Mouse (Mus musculus) bone marrow macrophage, adult 2 months (primary cell): ENCODE data around the gene Shc4. TPM values are rescaled to one million over a fixed set of nuclear protein-coding genes. Genes with fewer than 3 reads are reported as not detected.

ENCODE experiments used
- H3K27ac ChIP-seq: 2 replicates; pipeline ENCODE4 v1.5.1; 2012; ENCODE audit warnings: low read depth, low read length; ENCODE audit not compliant: insufficient read depth
- H3K4me1 ChIP-seq: 2 replicates; pipeline ENCODE4 v1.6.1; 2012; ENCODE audit warnings: low read length; ENCODE audit not compliant: control insufficient read depth, insufficient read depth
- H3K4me3 ChIP-seq: 2 replicates; pipeline ENCODE4 v1.5.1; 2012; ENCODE audit warnings: mild to moderate bottlenecking, low read length, moderate library complexity; ENCODE audit not compliant: insufficient read depth
- CTCF ChIP-seq: IDR thresholded peaks from 2 replicates; pipeline ENCODE4 v1.5.1; 2012; ENCODE audit warnings: low read depth, mild to moderate bottlenecking, low read length, moderate library complexity
- POLR2A ChIP-seq: IDR thresholded peaks from 2 replicates; pipeline ENCODE4 v1.6.1; 2012; ENCODE audit warnings: mild to moderate bottlenecking, low read depth, low read length, borderline replicate concordance
- polyA plus RNA-seq: library from polyadenylated mRNA; stranded (reverse); fragments of >200 nt; gene quantifications from 2 replicates; pipeline ENCODE4 v1.2.4, GENCODE M21; 2012; ENCODE audit not compliant: missing spikeins, insufficient read depth, insufficient read length

The Shc4 gene
- polyA plus RNA-seq, 1 experiment = 1.8 TPM

DNA sequence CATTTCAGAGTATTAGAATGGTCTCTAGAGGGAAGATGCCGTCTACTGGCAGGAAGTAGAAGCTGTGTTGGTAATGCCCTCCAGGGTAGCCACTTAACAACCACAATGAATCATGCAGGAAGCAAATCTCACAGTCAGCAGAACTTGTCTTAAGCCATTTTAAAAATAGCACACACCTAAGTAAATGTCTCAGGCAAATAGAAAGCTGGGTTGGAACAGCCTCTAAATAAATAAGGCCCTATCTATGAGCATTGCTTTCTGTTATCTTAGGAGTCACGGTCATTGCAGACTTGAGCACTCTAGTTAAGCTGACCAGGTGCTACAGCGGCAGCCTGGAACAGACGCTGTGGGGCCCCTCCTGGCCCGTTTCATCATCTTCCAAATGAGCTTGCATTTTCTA lies 56.8 kb downstream of the Shc4 start:
- H3K27ac ChIP-seq = peak overlapping the region; percentile 88
- H3K4me1 ChIP-seq = peaks cover 44% of the 10 kb centered on the region
- TF ChIP-seq POLR2A = no peak
- TF ChIP-seq CTCF = no peak
- H3K4me3 ChIP-seq = peak overlapping the region; percentile 16; the same call in 1 of the 2 replicates

DNA sequence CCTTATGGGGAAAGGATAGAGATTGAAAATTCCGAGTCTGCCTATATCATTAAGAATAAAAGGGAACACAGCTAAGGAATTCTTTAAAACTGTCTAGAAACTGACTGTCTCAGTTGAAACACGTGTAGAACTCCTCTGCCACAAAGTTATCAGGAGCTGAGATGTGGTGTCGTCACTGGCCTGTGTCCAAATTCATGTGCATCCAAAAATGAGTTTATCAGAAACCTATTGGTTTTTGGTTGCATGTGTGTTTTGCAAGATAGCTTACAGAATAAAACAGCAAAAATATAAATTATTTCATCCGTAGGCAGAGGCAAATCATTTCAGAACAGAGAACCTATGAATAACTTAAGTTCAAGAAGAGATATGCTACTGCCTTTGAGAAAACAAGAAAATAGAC lies 57.3 kb downstream of the Shc4 start:
- H3K27ac ChIP-seq = peak overlapping the region; percentile 53

DNA sequence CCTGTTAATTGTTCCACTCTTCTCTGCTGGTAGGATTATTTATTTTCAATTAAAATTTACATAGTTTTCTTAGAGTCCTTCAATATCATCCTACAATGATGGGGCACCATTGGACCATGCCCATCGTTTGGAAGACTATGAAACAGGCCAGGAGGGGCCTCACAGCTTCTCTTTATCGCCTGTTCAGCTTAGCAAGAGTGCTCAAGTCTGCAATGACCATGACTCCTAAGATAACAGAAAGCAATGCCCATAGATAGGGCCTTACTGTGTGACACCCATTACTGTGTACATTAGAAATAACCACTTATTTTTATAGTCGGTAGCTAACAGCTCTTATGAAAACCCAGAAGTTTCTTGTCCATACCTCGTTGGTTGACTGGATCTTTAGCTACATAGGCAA lies 58.0 kb downstream of the Shc4 start:
- H3K4me1 ChIP-seq = peaks cover 45% of the 10 kb centered on the region
- no peak overlapping the region for H3K27ac ChIP-seq
- TF ChIP-seq CTCF (no peak), POLR2A (no peak)
- no peak overlapping the region for H3K4me3 ChIP-seq

More for the DNA sequence above, 57.3 kb downstream of the Shc4 start:
- H3K4me1 ChIP-seq = peaks cover 43% of the 10 kb centered on the region
- TF ChIP-seq POLR2A = no peak
- no peak for TF ChIP-seq CTCF
- no peak overlapping the region for H3K4me3 ChIP-seq

DNA sequence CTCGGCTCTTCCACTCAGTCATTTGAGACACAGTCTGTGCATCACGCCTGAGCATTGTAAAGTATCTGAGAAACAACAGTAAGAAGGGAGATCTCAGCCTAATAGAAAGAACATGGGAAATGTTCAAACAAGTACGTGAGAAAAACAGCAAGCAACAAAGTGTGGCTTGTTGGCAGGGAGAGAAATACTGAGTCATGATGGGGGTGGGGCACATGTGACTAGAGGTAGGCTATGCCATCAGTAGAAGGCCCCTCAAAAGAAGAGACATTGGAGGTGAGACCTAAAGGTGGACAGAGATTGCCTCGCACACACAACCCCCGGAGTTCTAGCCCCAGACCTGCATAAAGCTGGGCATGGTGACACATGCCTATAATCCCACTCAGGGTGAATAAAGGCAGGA lies 58.7 kb downstream of the Shc4 start:
- peaks cover 40% of the 10 kb centered on the region for H3K4me1 ChIP-seq
- TF ChIP-seq CTCF = no peak
- H3K27ac ChIP-seq = no peak overlapping the region
- H3K4me3 ChIP-seq = no peak overlapping the region

DNA sequence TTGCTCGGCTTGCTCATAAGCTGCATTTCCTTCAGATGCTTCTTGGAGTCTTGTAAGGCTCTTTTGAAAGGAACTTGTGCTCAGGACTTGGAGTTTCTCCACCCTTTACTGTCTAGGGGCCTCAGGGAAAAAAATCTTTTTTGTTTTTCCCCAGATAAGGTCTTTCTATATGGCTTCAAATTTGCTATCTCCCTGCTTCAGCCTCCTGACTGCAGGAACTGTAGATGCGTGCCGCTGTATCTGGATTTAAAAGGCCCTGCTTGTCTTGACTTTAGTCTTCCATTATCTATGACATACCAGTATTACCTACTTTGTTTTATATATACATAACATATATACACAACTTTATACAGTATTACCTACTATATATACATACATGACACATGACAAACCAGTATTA lies 61.4 kb downstream of the Shc4 start:
- TF ChIP-seq POLR2A (no peak), CTCF (no peak)
- Histone ChIP-seq H3K4me1 (peaks cover 28% of the 10 kb centered on the region), H3K4me3 (no peak overlapping the region), H3K27ac (peak overlapping the region; percentile 2; the same call in 1 of the 2 replicates)

DNA sequence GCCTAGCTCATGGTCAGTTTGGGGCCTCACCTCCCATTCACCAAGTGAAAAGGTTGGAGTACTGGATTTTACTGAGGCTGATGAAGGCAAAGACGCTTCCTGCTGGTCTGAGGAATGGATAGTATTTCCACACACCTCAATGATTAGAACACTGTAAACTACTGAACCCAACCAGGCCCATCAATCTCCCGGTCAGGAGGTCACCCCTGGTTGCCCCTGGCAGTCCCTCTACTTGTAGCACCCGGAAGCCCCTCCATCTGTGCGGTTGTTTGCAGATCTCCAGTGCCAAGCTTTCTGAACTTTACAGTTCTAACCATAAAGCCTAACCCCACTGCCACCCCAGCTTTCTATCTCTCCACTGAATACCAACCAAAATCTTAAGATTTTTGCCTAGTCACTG lies 62.8 kb downstream of the Shc4 start:
- TF ChIP-seq CTCF (no peak), POLR2A (no peak)
- H3K4me1 ChIP-seq = peaks cover 25% of the 10 kb centered on the region
- no peak overlapping the region for H3K27ac ChIP-seq
- no peak overlapping the region for H3K4me3 ChIP-seq

DNA sequence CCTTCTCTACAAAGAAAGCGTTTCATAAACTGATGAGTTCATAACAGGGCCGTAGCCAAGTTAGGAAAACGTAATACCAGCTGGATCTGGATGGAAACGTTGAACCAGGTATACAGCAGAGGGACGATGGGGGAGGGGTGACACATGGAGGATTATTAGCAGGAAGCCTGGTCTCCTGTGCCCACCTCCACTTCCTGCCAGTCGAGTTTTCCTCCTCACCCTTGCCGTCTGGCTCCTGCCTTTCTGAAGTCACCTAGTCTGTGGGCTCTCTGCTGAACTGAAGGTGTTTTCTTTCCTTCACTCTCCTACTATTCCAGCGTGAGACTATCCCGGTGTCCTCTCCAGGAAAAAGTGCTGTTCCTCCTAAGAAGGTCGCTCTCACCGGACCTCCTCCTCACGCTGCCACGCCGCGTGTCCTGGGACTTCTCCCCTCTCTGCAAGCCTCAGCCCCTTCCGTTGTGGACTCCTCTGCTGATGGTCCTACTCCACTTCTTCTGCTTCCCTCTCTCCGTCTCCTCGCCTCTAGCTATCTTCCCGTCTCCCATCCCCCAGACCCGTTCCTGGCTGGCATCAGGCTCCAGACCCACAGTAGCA lies 63.3 kb downstream of the Shc4 start:
- TF ChIP-seq POLR2A (no peak), CTCF (no peak)
- Histone ChIP-seq H3K27ac (no peak overlapping the region), H3K4me3 (no peak overlapping the region), H3K4me1 (peaks cover 23% of the 10 kb centered on the region)

DNA sequence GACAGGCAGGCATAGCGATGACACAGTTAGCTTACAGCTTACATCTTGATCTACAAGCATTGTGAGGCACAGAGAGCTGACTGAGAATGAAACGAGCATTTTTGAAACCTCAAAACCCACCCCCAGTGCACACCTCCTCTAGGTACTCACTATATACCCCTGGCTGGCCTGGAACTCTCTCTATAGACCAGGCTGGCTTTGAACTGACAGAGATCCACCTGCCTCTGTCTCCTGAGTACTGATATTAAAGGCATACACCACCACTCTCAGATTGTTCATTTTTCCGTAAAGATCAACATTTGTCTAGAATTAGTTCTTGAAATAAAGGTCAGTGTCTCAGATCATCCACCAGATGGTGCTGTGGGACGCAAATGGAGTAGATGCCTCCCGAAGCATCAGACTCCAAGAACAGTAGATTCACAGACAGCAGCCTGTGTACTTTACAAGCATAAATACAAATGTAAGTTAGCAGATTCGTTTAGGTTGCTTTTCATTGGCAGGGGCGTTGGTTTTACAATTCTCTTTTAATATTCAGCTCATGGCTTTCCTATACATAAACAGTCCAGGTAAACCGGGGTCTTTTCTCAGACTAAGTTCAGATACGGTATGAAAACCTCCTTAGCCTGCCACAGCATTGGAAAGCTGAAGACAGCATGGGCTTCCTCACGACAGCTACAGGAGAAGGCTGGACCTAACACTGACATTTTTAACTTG lies 64.0 kb downstream of the Shc4 start:
- peaks cover 16% of the 10 kb centered on the region for H3K4me1 ChIP-seq
- TF ChIP-seq CTCF (no peak), POLR2A (no peak)
- no peak overlapping the region for H3K4me3 ChIP-seq
- no peak overlapping the region for H3K27ac ChIP-seq

DNA sequence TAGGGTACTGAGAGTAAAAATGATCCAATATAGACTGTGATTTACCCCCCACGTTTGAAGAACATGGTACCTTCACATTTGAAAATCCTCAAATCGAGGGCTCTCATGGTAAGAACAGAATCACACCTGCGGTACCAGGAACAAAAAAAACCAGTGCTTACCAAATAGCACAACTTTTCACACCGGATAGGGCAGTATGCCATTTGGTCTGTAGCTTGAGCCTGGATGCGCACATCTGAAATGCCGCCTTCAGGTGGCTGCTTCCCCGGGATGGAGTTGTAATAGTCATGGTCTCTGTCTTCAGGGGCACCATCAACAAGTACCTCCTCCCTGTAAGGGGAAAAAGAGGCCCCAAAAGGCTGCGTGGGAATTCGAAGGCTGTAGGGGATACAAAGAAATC lies 68.6 kb downstream of the Shc4 start:
- Histone ChIP-seq H3K4me1 (peaks cover 2% of the 10 kb centered on the region; the same call in 1 of the 2 replicates), H3K27ac (no peak overlapping the region), H3K4me3 (no peak overlapping the region)
- TF ChIP-seq POLR2A (no peak), CTCF (no peak)

DNA sequence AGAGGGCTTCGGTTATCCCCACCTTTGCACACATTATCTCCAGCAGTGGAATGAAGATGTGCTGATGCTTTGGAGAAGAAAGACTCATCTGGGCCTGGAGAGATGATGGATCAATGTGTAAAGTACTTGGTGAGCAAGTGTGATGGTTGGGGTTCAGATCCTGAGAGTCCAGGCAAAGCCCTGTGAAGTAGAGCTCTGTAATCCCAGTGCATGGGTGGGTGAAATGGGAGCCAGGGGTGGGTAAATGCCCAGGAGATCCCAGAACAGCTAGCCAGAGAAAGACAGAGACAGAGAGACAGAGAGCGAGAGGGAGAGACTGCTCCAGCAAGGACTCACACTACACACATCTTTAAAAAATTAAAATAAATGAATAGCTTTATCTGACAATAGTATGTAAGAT lies 70.7 kb downstream of the Shc4 start:
- Histone ChIP-seq H3K4me1 (peaks cover 2% of the 10 kb centered on the region; the same call in 1 of the 2 replicates), H3K4me3 (no peak overlapping the region), H3K27ac (no peak overlapping the region)
- TF ChIP-seq POLR2A = no peak
- no peak for TF ChIP-seq CTCF
